Mouse (Mus musculus): ENCODE measurements around the gene Lrrc58.

Lrrc58 gene

GRCm38 (mm10) chr16:37867791-37868505, at the start of gene Lrrc58:
Lrrc58 (plus strand) TSS chr16:37868389.
- DNase-seq (ENCODE audit: low spot score in 2 of 2) = peak; percentile 64 to 81

DNA sequence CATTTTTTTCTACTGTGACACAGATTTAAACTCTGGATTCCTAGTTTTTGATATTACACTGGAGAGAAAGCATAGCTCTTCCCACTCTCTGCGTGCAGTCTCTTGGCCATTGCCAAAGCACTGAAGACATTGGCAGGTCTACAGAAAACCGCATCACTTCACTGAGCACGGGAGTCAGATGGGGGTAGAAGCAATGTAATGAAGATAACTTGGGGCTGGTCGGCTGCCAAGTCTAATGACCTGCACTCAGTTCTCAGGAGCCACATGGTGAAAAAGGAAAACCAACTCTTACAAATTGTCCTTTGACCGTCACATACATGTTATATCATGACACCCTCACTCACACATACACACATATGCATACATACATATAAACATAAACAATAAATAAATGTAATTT, 44.2 kb upstream of the Lrrc58 start:
- DNase-seq (ENCODE audit: low spot score in 2 of 2) = no peak

GRCm38 (mm10) chr16:37824778-37825505, 43.2 kb upstream of the Lrrc58 start:
- peak in 1 of 2 experiments; percentile 47 for DNase-seq (ENCODE audit: low spot score in 2 of 2)

- DNase-seq (ENCODE audit: low spot score in 2 of 2) = no peak
These were observed 41.9 kb upstream of the Lrrc58 start for GRCm38 (mm10) chr16:37826286-37826685.

DNA sequence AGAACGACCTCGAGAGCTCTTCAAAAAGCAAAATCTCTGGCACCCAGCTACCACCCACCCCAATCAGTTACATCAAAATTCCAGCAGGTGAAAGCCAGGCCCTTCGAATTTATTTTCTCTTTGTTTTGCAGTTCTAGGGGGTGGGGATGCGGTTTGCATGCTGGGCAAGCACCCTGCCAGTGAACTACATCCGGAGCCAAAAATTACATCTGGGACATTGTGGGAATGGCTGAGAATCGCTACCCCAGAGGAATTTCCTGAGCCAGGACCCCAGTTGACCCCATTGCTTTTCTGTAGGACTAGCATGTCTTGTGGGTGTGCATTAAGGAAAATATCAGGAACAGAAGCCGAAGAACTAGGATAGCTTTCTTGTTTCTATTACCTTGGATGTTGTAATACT, 37.1 kb upstream of the Lrrc58 start:
- DNase-seq (ENCODE audit: low spot score in 2 of 2) = no peak

DNA sequence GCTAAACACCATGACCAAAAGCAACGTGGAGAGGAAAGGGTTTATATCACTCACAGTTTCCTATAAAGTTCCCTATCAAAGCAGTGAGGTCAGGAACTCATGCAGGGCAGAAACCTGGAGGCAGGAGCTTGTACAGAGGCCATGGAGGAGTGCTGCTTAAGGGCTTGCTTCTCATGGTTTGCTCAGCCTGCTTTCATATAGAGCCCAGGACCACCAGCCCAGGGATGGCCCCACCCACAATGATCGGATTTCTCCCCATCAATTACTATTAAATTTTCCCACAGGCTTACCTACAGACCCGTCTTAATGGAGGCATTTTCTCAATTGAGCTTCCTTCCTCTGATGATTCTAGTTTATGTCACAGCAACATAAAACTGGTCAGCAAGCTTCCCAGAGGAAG, 30.6 kb upstream of the Lrrc58 start:
- no peak for DNase-seq (ENCODE audit: low spot score in 2 of 2)

DNA sequence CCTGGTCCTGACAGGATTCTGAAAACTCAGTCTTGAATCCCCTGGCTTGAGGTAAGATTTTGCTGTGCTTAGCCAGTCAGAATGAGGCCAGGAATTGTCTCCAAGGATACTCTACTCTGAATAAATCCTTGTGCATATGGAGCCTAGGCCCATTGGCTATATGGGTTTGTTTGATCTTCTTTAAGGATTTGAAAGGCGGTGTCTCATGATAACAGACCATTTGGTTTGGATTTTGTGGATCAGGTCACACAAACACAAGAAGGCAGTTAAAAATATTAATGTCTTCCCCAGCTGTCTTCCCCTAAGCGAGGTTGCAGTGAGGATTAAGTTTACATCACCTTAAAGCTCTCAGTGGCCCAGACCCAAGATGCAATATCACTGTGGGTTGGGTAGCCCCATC, 25.8 kb upstream of the Lrrc58 start:
- no peak for DNase-seq (ENCODE audit: low spot score in 2 of 2)

- no peak for DNase-seq (ENCODE audit: low spot score in 2 of 2)
These were observed 24.4 kb upstream of the Lrrc58 start for GRCm38 (mm10) chr16:37843740-37844139.

DNA sequence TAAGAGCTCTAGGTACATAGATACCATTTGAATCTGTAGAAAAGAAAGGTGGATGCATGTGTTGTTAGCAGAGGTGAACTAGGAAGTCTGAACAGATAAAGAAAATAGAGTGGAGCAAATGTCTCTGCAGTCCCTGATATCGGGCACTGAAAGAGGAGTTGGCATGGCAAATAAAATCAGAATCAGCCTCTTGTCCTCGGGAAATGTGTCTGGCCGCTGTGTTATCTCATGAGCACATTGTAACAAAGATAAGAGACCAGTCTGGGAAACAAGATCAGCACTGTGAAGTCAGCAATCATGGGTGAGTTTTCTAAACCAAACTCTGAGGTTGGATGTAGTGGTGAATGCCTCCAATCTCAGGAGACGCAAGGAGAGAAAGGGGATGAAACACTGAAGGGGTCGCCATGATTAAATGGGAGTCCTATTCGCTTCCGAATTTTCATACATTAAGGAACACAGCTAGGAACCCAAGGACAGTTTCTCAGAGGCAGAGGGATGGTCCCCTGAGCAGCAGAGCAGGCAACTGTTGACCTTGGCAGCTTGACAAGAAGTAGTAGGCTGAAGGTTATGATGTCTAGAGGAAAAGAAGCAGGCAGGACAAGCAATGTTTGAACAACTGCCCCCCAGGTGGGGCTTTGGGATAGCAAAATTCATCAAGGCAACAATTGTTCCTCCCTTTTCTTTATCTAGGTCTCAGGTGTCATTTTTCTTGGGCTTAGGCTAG, 22.8 kb upstream of the Lrrc58 start:
- DNase-seq (ENCODE audit: low spot score in 2 of 2) = no peak

DNA sequence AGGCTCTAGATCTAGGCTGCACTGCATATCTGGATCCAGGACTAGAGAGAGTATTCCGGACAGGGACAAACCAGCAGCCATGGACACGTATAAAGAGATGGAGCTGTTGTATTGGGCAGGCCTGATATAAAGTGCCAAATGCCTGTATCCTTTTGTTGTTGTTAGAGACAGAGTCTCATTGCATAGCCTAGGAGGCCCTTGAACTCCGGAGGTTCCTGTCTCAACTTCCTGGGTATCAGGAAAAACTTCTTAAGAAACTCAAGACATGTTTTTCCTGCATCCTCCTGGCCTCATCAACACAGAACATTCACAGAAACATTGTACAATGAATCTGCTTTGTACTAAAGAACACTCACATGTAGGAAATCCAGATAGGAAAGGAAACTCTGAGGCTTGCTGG, 21.1 kb upstream of the Lrrc58 start:
- DNase-seq (ENCODE audit: low spot score in 2 of 2) = no peak

DNA sequence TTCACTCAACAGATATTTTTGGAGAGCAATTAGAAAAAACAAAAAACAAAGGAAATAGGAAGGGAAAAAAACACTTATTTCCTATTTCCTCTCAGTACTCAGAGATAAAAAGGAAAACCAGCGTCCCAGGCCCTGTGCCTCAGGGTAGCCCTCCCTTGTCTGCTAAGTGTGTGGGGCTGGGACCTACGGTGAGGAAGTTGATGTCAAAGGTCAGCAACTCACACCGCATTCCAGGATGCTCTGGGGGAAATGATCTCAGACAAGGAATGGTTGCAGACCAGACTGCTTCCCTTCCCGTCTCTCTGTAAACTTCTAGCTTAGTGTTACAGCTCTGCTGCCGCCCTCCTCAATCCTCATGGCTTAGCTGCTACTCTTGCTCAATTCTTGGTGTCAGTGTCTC, 16.8 kb upstream of the Lrrc58 start:
- DNase-seq (ENCODE audit: low spot score in 2 of 2) = no peak

- DNase-seq (ENCODE audit: low spot score in 2 of 2) = no peak
These were observed 14.9 kb upstream of the Lrrc58 start for GRCm38 (mm10) chr16:37853279-37853678.

DNA sequence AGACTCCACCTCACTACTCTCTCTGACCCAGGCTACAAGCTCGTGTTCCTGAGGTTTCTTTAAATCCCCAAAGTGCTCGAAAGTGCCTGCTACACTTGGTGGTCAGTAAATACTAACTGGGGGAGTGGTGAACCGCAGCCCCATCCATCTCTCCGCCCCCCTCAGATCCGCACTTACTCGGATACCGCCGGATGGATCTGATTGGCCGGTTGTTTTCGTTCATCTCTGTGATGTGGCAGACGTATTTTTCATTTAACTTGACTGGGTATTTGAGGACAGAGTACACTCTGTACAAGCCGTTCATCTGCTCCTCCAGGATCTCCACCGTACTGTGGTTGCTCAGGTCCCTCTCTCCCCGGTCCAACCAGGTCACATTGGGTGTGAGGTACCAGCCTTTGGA, 14.1 kb upstream of the Lrrc58 start:
- no peak for DNase-seq (ENCODE audit: low spot score in 2 of 2)

- no peak for DNase-seq (ENCODE audit: low spot score in 2 of 2)
These were observed 13.6 kb upstream of the Lrrc58 start for GRCm38 (mm10) chr16:37854593-37854992.

GRCm38 (mm10) chr16:37855583-37855982, 12.6 kb upstream of the Lrrc58 start:
- DNase-seq (ENCODE audit: low spot score in 2 of 2) = no peak

DNA sequence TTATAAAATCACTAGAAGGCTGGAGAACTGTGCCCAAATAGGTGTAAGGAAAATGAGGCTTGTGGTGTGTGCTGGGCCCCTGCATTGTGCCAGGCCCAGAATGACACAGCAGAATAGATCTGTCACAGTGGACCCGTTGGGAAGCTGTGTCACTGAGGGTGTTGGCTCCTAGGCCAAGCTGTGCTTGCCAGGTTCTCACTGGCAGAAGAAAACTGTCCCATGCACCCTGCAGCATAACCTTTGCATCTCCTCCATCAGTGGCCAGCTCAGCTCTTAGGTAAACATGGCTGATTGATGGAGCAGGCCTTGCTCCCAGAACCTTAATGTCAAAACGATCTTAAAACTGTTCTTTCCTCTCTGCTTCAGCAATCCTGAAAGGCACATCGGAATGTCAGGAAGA, 11.9 kb upstream of the Lrrc58 start:
- no peak for DNase-seq (ENCODE audit: low spot score in 2 of 2)

GRCm38 (mm10) chr16:37857495-37857894, 10.7 kb upstream of the Lrrc58 start:
- no peak for DNase-seq (ENCODE audit: low spot score in 2 of 2)

- DNase-seq (ENCODE audit: low spot score in 2 of 2) = no peak
These were observed 8.0 kb upstream of the Lrrc58 start for GRCm38 (mm10) chr16:37860213-37860612.

DNA sequence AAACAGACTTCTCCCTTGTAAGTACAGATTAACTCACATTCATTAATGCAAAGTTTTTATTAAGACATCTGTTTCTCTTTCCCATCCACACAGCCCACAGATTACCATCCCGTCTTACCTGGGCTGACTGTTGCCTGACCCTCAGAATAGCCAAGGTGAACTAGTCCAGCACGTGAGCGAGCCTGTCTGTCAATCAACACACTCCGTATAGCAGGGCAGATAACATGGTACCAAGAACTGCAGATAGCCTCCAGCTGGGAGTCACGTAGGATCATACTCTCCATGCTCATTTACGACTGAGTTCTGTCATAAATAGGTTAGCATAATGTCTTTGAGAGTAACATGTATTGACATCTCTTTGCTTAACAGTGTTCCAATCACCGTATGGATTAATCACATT, 7.2 kb upstream of the Lrrc58 start, which contains the start of gene Gm36028:
Gene Gm36028 (minus strand): TSS at position 118 of the 400 bp plus-strand sequence.
- no peak for DNase-seq (ENCODE audit: low spot score in 2 of 2)

DNA sequence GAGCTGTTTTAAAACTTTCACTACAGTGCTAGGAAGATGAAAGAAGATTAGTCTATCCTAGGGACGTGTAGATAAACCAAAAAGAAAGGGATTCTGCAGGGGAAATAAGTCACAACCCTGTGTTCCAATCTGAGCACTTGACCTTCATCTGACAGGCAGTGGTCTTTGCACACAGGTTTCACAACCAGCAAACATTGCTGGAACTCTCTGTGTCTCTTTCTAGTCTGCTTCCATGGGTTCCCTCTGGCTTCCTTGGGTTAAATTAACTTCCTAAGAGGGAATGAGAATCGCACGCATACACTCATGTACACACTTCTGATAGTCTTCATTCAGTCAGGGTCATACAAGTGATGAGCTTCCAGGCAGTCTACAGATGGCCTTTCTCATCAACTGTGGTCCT, 4.3 kb upstream of the Lrrc58 start:
- no peak for DNase-seq (ENCODE audit: low spot score in 2 of 2)

DNA sequence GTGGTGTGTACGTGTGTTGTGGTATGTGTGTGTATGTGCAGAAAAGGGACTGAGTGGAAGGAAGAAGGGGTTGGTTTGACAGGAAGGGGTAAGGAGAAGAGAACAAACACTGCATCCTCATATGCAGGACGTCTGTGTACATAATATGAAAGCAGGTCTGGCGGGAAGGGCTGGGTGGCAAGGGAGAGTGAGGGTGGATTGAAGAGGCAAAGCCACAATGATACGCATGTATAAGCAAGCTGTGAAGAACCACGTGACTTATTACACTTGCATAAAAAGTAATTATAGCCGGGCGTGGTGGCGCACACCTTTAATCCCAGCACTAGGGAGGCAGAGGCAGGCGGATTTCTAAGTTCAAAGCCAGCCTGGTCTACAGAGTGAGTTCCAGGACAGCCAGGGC, 2.3 kb upstream of the Lrrc58 start:
- DNase-seq (ENCODE audit: low spot score in 2 of 2) = no peak
